Mouse (Mus musculus) stomach, postnatal 0 days (tissue): ENCODE data around the gene Zscan5b.
A peak's percentile ranks its signal among the peaks of the same experiment; 100 is the strongest.
"Not testable (repeated sequence)": the region's sequence is repeated elsewhere in the genome, so short reads cannot be mapped to it uniquely, and the experiment has no call there.

Experiments
- CTCF ChIP-seq: IDR thresholded peaks from 2 replicates; pipeline ENCODE4 v1.5.1; 2016; ENCODE audit warnings: antibody characterized with exemption, low read depth, mild to moderate bottlenecking, moderate library complexity
- EP300 ChIP-seq: optimal IDR thresholded peaks from 2 replicates; pipeline ENCODE3; 2016; ENCODE audit warnings: antibody characterized with exemption

- TF ChIP-seq CTCF: peak; percentile 36
- not testable (repeated sequence) for TF ChIP-seq EP300
Measured at GRCm38 (mm10) chr7:6228491-6228890, 6.4 kb downstream of the Zscan5b start.
